Mouse (Mus musculus) bone marrow macrophage, adult 2 months (primary cell): ENCODE measurements at regions not wholly inside any gene's neighbourhood (a gene's known extent, or its start where the extent isn't known, plus 50 kb on each side); places are given as distances from the start of the nearest gene placed in this dataset.

ENCODE experiments used
- H3K27ac ChIP-seq: 2 replicates; pipeline ENCODE4 v1.5.1; 2012; ENCODE audit warnings: low read depth, low read length; ENCODE audit not compliant: insufficient read depth
- H3K4me1 ChIP-seq: 2 replicates; pipeline ENCODE4 v1.6.1; 2012; ENCODE audit warnings: low read length; ENCODE audit not compliant: control insufficient read depth, insufficient read depth
- H3K4me3 ChIP-seq: 2 replicates; pipeline ENCODE4 v1.5.1; 2012; ENCODE audit warnings: mild to moderate bottlenecking, low read length, moderate library complexity; ENCODE audit not compliant: insufficient read depth
- CTCF ChIP-seq: IDR thresholded peaks from 2 replicates; pipeline ENCODE4 v1.5.1; 2012; ENCODE audit warnings: low read depth, mild to moderate bottlenecking, low read length, moderate library complexity
- POLR2A ChIP-seq: IDR thresholded peaks from 2 replicates; pipeline ENCODE4 v1.6.1; 2012; ENCODE audit warnings: mild to moderate bottlenecking, low read depth, low read length, borderline replicate concordance

DNA sequence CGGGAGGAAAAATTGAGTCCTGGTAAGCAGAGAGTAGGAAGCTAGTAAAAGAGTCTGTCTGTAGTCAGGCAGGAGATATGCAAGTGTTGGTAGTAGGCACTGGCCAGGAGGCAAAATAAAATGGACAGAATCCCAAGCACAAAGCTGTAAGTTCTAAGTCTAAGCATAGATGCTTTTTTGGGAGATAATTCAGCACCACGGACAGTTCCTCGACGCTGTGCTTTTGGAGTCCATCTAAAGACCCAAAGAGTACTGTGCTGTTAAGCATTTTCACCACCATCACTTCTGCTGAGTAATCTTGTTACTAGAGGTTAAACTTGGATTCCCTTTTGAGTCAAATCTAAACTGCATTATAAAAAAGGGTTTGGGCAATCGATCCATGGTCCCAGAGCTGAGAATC lies 128.9 kb downstream of the Otor start:
- no peak for TF ChIP-seq POLR2A
- TF ChIP-seq CTCF = no peak
- Histone ChIP-seq H3K27ac (no peak overlapping the region), H3K4me3 (no peak overlapping the region), H3K4me1 (no peaks in the 10 kb centered on the region)

GRCm38 (mm10) chr2:143217251-143217650 lies 139.0 kb downstream of the Otor start:
- Histone ChIP-seq H3K4me1 (no peaks in the 10 kb centered on the region), H3K27ac (no peak overlapping the region), H3K4me3 (no peak overlapping the region)
- TF ChIP-seq POLR2A (no peak), CTCF (no peak)

DNA sequence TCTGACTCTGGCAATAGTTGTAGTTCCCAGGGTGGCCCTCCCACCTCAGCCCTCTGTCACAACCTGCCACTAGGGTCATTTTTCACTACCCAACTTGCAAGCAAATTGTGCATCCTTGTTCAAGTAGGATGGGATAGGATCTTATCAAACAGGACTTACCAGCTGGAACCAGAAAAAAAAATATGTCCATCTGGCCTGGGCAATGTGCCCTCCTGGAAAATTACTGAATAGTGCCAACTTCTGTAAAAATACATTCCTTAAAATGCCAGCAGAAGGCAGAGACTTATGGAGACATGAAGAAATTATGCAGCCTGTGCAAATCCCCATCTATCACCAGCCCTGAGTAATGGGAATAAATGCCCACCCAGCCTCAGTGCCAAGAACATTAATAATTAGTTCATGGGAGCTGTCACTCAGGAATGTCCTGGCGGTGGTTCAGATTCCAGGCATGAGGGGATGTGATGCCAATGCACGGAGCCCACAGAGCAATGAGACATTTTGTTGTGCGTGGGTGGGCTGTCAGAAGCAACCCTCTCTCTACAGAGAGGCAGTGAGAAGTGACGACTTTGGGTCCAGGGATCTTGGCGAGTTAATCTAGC lies 139.6 kb downstream of the Otor start:
- no peaks in the 10 kb centered on the region for H3K4me1 ChIP-seq
- no peak overlapping the region for H3K4me3 ChIP-seq
- TF ChIP-seq POLR2A (no peak), CTCF (no peak)
- H3K27ac ChIP-seq = no peak overlapping the region

DNA sequence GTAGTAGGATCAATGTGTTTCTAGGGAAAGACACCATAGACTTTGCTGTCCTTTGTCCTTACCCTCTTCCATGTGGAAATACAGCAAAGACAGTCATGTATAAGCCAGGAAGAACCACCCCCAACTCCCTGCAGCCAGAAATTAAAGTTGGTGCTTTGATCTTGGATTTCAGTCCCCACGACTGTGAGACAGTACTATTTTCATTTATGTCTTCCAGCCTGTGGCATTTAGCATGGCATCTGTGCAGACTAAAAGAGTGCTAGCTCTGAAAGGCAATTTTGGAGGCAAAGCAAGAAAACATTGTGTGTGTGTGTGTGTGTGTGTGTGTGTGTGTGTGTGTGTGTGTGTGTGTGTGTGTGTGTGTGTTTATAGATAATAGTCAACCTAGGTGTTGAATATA lies 144.1 kb downstream of the Otor start:
- Histone ChIP-seq H3K4me3 (no peak overlapping the region), H3K27ac (no peak overlapping the region), H3K4me1 (no peaks in the 10 kb centered on the region)
- TF ChIP-seq POLR2A (no peak), CTCF (no peak)

DNA sequence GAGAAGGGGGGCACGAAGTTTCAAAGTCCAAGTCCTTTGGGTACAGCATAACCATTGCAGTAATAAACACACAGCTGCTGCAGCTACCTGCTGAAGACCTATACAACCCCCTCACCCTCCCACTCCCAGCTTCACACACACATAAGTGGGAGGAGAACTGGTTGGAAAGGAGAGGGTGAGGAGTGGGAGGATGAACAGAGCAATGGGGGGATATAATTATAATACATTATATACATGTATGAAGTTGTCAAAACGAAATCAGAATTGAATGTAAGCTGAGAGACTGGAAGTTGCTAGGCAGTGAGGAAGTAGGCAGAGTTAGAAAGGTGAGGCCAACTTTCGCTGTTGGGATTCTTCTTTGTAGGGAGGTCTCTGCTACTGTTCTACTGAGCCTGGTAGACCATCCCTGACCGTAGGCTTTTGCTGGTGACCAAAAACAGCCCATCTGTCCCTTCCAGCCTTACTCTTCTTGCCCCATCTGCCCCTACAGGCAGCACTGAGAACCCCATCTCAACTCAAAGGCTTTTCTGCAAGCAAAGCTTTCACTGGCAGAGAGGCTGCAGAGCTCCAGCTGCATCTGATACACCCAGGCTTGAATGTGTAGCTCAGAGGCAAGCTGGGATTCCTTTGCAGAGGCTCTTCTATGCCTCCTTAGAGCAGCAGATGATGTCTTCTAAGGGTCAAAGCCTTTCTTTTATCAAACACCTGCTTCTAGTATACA lies 146.3 kb downstream of the Otor start:
- no peak for TF ChIP-seq CTCF
- no peak for TF ChIP-seq POLR2A
- H3K4me1 ChIP-seq = no peaks in the 10 kb centered on the region
- H3K27ac ChIP-seq = no peak overlapping the region
- H3K4me3 ChIP-seq = no peak overlapping the region

GRCm38 (mm10) chr2:143233795-143234194 lies 155.5 kb downstream of the Otor start:
- no peak for TF ChIP-seq CTCF
- no peak for TF ChIP-seq POLR2A
- H3K27ac ChIP-seq = no peak overlapping the region
- H3K4me1 ChIP-seq = no peaks in the 10 kb centered on the region
- H3K4me3 ChIP-seq = no peak overlapping the region

- Histone ChIP-seq H3K4me1 (no peaks in the 10 kb centered on the region), H3K4me3 (no peak overlapping the region)
- TF ChIP-seq POLR2A = no peak
Observed at GRCm38 (mm10) chr2:143240274-143240673, 162.0 kb downstream of the Otor start.

GRCm38 (mm10) chr2:143243741-143244140 lies 165.5 kb downstream of the Otor start:
- Histone ChIP-seq H3K27ac (no peak overlapping the region), H3K4me3 (no peak overlapping the region), H3K4me1 (no peaks in the 10 kb centered on the region)
- TF ChIP-seq CTCF (no peak), POLR2A (no peak)

More at GRCm38 (mm10) chr2:143240274-143240673, 162.0 kb downstream of the Otor start:
- no peak overlapping the region for H3K27ac ChIP-seq

GRCm38 (mm10) chr2:143246131-143246665 lies 167.9 kb downstream of the Otor start:
- no peaks in the 10 kb centered on the region for H3K4me1 ChIP-seq
- no peak overlapping the region for H3K27ac ChIP-seq
- no peak overlapping the region for H3K4me3 ChIP-seq
- TF ChIP-seq CTCF (no peak), POLR2A (no peak)

DNA sequence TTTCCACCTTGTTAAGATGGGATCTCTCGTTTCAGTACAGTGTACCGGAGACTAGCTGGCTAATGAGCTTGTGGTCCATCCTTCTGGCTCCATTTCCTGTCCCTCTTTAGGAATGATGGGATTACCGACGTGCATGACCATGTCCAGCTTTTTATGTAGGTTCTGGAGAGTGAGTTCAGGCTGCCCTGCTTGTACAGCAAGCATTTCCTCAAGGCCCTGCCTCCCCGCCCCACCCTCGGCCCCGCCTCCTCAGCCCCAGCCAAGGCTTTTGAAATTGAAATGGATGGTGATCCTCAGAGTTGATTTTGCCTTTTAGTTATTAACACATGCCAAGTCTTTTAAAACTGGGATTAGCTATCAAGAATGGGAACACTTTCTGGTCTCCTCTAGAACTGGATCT lies 190.8 kb downstream of the Otor start:
- TF ChIP-seq POLR2A (no peak), CTCF (no peak)
- no peak overlapping the region for H3K4me3 ChIP-seq

DNA sequence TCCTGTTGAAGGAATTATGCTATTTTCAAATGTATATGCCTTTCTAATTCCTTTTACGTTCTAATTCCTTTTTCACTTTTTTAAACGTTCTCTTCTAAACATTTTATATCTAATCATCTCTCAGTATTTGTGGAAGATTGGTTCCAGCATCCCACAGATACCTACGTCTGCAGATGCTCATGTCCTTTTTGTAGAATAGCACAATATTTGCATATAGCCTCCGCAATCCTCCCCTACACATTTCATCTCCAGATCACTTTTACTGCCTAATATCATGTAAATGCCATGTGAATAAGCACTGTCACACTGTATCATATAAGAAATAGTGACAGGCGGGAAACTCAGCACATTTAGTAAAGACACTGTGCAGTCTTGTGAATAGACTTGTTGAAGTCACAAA lies 192.6 kb downstream of the Otor start:
- Histone ChIP-seq H3K27ac (no peak overlapping the region), H3K4me1 (no peaks in the 10 kb centered on the region), H3K4me3 (no peak overlapping the region)
- TF ChIP-seq CTCF (no peak), POLR2A (no peak)

More for the DNA sequence above, 190.8 kb downstream of the Otor start:
- no peak overlapping the region for H3K27ac ChIP-seq
- H3K4me1 ChIP-seq = no peaks in the 10 kb centered on the region
